Mouse (Mus musculus) adrenal gland, postnatal 36 days (tissue): ENCODE results near the gene Prickle2. TPM values are rescaled to one million over a fixed set of nuclear protein-coding genes. Genes with fewer than 3 reads are reported as not detected.

Experiments
- DNase-seq, 2 experiments: peaks; one replicate each; pipeline ENCODE4 v3.0.0; 2021; ENCODE audit warnings: mixed read lengths in 1 of 2
- total RNA-seq, 2 experiments: library from RNA; stranded (reverse); gene quantifications; 2 replicates each; pipeline ENCODE4 v1.2.3; 2021

The Prickle2 gene
- total RNA-seq, 2 experiments from 2014 or later: 7.5 to 8.5 TPM

DNA sequence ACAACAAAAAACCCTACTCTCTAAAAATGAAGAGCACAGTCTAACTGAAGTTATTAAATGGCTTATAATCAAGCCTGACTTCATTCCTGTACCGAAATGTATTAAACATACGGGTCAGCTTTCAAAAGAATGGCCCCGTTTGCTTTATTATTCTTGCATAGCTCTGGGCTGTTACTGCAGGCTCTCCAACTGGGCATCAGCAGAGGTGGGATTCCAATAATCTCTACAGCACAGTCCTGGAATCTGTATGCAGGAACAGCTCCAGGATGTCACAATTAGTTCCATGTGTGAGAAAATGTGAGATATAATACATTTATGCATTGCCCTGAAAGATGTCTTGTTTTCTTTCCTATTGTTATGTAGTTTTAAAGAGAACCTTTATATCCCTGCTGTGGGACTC, 38.4 kb downstream of the Prickle2 start:
- DNase-seq: no peak

DNA sequence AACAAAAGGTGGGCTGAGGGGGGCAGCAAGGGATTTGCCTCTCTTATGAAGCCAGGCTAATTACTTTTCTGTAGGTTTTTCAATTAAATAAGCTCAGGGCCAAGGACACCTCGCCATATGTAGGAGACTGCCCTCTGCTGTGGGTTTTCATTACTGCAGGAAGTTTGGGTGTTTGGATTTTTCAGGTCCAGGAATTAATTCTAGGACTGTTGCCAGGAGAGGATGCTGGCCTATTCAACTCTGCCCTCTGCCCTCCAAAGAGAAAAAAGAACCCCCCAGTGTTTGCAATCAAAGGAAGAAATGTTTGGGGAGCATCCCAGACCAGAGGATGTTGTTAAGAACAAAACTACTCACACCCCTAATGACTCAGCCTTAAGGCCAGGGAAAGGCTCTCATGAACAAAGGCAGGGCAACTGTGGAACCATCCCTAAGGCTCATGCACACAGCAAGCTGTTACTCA, 40.4 kb downstream of the Prickle2 start:
- DNase-seq: peak; percentile 64 to 75

DNA sequence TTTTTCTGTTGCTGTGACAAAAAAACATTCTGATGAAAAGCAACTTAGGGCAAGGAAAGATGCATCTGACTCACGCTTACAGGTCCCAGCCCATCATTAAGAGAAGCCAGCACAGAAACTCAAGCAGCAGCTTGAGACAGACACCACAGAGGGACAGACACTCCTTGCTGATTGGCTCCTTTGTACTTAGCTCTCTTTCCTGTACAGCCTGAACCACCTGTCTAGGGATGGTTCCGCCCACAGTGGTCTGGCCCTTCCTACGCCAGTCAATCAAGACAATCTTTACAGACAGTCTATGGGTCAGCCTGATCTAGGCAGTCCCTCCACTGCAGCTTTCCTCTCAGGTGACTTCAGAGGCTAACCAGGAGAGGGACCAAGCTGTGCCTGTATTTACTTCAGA, 42.1 kb downstream of the Prickle2 start:
- no peak for DNase-seq

DNA sequence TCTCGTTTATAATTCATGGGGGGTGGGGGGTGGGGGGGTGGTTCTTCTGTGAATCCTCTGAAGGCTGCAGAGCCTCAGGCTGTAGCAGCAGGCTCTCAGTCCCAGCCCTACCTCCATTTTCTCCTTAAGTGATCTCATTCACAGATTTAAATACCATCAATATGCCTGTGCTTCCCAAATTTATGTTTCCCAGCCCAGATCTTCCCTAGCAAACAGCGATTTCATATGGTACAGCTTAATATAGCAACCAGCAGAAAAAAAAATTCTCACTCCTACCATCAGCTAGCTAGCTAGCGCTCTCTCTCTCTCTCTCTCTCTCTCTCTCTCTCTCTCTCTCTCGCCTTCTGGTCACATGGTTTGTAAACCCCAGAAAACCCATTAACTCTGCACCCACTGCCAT, 42.5 kb downstream of the Prickle2 start:
- DNase-seq: no peak

DNA sequence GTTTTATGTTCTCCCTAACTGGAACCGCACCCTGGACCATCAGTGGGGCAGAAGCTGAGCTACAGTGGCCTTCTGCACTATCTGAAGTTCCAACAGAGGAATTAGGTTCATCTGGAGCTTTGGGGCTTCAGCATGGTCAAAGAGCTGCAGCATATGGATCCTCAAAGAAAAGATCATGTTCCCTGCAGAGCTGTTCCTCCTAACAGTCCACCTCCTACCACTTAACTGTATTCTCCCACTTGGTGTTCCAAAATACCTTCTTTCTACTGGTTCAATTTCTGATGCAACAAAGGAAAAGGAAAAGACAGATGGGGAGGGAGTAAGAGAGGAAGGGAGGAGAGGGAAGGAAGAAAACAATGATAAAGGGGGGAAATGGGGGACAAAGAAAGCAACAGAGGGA, 56.9 kb downstream of the Prickle2 start:
- no peak for DNase-seq

DNA sequence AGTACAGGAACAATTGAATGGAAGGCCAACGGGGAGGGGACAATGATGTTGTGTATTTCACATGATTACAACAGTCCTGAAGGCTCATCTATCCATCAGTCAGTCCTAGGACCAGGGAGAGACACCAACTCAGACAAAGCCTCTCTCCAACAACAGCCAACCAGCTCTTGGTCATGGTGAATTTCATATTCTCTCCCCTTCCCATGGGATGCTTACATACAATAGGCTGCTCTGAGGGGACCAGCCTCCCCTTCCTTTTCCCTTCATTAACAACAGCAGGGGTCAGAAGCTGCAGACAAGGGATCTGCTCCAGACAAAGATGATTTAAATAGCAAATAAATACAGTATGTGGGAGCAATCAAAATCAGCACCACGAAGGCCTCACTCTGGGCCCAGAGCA, 57.4 kb downstream of the Prickle2 start:
- DNase-seq: no peak

DNA sequence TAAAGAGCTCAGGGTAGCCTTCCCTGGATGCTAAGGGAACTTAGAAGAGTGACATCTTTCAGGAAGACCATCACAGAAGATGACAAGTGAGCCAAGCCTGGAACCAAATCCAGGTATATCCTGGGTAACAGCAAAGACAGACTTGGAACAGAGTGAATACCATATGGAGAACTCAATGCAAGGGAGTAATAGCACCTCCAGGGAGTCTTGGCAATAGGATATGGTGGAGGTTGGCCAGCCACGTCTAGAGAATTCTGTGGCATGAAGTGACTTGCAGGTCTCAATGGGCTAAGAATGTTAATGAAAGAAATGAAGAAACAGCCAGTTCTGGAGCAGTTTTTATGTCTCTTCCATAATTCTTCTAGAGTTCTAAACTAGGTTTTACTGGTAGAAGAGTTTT, 63.0 kb downstream of the Prickle2 start:
- no peak for DNase-seq

DNA sequence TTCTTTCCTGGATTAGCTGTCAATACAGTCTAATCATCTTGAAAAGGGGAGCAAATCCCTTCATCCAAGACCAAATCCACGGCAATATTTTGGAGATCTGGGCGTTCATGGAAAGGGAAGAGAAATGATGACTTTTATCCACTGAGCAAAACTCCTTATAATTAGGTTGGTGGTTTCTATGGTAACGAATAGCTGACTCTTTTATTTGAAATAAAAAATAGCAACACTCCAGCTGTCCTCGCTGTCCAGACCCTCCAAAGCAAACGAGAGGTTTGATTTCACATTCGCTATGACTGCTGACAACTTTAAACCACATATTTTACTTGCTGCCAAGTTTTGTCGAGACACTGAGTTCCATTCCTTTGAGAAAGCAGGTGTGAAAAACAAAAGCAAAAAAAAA, 64.0 kb downstream of the Prickle2 start:
- no peak for DNase-seq

DNA sequence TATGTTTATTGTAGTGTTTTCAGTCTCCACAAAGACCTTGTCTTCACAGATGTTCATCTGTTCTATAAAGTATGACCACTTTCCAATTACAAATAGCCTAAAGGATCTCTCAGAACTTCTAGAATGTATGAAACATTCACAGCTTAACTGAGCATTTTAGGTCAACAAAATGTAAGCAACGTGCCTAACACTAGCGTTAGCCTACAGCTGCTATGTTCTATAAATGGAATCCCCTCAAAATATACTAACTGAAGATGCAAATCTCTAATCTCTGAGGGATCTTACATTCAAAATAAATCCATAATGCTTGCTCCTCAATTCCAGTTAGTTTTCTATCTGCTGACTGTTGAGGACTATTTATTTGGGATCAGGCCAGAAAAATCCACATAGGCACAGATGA, 65.1 kb downstream of the Prickle2 start:
- no peak for DNase-seq

DNA sequence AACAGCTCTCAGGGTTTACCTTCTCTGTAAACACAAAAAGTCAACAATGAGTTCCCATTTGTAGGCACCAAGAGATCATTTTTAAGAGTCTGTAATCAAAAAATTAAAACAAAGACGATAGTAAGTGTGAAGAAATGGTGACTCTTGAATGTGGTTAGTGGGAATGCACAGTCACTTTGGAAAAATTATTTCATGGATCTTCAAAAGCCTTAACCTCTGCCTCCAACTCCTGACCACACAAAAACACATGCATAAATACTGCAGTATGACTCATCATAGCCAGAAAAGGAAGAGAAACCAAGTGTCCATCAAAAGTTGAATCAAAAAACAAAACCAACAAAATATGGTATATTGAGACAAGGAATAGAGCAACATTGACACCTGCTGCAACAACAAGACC, 69.5 kb downstream of the Prickle2 start:
- no peak for DNase-seq

DNA sequence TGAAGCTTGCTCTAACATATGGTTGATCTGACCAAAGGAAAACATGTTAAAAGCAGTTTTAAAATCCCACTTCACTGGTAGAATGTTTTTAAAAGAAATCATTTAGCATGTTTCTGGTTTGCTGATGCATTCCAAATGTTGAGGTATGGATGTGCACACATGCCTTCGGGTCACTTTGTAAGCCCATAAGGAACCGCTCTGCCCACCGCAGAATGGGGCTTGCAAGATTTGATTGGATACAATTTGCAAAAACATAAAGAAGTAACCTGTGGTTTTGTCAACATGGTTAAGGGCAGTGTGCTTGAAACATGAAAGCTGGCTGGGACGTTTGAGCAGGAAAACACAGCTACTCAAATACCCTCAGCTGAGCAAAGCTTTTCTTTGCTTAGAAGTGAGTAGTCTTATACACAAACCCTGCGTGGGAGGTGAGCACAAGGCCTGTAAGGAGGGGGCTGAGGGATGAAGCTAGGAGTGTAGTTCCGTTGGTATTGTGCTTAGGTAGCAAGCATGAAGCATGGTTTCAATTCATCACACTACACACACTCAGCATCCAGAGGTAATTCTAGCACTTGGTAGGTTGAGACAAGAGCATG, 71.0 kb downstream of the Prickle2 start:
- no peak for DNase-seq

DNA sequence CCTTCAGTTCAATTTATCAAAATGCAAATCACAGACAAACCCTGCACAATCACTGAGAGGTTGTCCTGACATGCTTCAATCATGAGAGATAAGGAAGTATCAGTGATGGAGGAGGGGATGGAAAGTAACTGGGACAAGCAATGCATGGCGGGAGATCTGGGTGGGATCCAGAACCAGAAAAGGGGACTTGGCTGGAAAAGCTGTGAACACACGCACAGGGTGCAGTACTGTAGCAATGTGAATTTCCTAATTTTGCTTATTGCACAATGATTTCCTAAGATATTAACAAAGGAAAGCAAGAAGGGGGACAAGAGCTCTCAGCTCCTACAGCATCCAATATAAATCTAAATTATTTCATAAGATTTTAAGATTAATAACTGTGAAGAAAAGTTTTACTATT, 75.0 kb downstream of the Prickle2 start:
- DNase-seq: no peak

DNA sequence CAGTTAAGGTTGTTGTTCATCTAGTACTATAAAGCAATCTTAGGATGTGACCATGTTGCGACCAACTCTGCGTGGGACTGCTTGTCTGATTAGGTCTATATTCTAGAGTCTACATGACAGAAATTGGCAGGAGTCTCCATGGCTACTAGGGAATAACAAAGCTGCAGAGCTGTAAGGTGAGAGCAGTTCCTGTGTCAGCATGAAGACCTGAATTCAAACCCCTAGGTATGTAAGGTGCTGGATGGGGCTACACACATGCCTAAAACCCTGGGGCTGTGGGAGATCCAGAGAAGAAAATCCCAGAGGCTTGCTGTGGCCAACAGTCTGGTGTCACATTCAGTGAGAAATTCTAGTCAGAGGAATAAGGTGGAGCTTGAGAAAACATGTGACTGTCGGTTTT, 78.2 kb downstream of the Prickle2 start:
- DNase-seq: no peak

DNA sequence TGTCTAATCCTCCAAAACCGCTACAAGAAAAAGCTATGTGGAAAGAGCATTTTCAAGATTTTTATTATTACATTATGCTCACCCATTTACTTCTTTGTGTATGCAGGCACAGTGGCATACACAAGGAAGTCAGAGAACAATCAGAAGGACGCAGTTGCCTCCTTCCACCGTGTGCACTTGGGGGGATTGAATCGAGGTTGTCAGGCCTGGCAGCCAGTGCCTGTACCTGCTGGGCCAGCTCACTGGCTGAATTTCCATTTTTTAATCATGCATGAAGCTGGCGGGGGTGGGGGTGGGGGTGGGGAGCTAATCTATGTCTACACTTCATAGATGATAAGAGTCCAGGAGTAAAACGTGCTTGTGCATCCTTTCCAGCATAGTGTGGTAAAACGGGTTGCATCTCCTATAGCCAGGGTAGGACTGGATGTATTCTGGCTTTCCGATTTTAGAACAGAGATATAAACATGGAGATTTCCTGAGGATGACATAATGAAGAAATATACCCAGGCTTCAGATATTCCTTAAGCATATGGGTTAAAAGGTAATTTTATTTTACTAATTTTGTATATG, 78.8 kb downstream of the Prickle2 start:
- no peak for DNase-seq

DNA sequence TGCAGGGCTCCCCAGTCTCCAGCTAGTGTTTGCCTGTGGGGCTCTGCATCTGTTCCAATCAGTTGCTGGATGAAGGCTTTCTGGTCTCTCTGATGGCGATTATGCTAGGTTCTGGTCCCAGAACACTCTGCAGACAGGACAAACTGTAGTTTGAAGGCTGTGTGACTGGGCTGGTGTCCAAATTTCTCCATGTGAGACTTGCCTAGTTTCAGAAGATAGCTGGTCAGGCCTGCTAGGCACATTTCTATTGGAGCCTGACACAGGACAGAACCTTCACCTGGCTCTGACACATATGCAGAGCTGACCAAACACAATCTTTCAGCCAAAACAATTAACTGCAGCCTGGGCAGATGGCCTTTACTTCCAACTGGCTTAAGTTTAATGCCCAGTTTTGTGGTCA, 80.0 kb downstream of the Prickle2 start:
- DNase-seq: peak; percentile 29 to 47

DNA sequence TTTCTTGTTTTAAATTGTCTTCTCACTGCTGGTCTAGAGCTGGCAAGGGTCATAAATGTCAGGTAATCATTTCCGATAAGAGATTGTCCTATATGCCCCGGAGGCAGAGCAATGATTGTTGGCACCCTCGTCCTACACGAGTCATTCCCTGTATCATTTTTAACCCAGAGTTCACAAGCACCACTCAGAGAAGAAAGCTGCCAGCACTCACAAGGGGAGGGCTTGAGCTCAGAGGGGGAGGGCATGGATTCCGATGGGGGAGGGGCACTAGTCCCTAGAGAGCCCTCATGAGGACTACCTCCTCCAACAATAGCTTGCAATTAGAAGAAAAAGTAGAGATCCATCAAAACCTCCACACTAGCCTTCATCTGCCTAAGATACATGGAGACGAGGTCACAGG, 81.6 kb downstream of the Prickle2 start:
- DNase-seq: no peak

DNA sequence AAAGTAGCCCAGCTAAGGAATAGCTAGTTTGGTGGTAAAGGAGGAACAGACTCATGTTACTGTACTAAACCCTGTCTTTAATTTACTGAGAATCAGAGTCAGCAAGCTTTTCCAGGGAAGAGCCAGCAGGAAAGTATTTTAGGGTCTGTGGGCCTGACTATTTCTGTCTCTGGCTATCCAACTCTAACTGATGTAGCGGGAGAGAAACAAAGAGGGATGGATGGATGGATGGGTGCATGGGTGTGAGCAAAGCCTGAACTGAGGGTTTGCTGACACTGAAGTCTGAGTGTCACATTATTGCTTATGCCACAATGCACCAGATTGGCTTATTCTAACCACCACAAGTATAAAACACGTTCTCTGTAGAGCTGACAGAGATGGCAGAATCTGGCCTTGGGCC, 88.8 kb downstream of the Prickle2 start:
- no peak for DNase-seq

DNA sequence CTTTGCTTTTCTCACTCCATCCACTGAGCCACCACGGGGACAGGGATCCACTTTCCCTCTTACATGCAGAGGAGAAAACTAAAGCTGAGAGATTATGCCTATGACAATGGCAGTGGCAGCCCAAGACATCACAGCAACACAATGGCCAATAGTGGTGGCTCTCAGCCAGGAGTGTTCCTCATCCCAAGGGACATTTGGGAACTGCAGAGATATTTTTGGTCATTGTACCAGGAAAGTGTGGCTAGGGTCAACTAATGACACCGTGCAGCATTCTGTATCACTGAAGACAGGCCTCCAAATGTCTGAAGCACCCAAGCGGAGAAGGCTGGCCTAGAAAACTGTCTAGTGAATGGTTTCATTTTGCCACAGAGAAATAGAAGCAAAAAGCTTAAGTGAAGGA, 91.2 kb downstream of the Prickle2 start:
- peak in 1 of 2 experiments; percentile 11 for DNase-seq

DNA sequence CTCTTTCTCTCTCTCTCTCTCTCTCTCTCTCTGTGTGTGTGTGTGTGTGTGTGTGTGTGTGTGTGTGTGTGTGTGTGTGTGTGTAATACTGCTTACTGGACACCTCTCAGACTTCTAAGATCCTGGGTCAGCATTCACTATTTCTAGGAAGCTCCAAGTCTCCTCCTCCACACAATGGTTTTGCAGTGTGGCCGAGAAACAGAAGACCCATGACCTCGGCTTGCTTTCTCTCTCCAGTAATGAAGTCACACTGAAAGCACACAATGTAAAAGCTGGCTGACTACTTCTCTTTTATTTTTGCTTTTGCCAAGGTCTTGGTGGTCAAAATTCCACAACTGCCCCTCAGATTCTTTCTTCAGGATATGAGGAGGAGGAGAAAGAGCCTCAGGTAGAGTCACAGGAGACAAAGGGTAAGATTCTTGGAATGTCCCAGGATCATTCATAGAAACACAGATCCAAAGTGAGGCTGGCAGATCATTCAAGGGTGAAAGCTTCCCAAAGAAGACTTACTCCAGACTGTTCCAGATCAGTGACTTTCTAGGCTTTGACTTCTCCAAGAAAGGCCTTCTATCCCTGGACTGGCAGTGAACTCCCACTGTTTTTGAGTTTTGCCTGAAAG, 93.7 kb downstream of the Prickle2 start:
- DNase-seq: no peak

DNA sequence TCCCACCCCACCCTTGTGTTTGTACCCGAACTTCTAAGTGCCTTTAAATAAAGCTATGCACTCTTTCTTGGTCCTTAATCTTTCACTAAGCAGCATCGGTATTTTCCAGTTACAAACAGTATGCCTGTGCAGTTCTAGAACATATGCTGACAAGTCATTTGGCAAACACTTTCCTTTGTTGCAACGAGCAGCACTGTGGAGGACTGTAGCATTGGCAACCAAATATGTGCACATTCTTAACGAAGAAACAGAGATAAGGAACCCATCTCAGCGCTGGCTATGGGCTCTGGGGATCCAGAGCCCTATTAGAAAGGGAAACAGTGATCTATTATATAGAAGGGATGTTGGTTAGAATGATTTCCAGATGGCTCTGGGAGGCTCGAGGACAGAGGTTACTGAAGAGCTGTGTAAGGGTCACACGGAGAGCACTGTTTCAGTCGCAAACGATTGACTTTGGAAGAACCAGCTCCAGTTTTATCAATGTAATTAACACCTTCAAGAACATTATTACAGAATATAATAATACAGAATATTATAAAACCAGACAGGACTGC, 96.2 kb downstream of the Prickle2 start:
- no peak for DNase-seq

DNA sequence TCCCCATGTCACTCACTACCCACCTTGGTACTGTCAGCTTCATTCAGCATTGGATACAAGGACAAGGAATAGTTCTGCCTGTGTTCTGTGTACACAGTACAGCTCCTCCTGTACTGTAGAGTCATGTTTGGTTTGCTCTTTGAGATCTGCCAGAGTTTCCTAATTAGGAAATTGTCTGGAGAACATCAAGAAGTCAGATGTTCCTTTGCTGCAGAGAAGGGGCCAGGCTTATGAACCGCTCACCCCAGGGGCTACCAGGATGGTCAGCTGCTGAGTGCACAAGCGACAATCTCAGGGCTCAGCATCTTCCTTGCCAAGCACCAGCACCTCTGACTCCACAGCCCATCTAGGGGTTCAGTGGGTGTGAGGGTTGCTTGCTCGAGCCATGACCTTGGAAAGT, 96.9 kb downstream of the Prickle2 start:
- DNase-seq: no peak

DNA sequence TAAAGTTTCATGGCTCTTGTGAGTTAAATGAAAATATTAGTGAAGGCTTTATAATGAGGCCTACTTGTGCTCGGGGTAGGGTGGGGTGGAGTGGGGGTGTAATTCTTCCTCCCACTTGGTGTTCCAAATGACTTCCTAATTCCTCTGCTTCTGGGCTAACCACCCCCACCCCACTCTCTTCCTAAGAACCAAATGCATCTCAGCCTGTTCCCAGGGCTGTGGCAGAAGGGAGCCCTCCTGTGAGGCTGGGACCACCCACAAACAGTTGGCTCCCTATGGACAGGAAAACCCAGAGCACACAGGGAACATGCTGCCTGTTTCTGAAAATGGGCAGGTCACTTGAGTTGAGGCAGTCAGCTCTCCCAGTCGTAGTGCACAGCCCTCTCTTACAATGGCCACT, 100.8 kb downstream of the Prickle2 start:
- no peak for DNase-seq

DNA sequence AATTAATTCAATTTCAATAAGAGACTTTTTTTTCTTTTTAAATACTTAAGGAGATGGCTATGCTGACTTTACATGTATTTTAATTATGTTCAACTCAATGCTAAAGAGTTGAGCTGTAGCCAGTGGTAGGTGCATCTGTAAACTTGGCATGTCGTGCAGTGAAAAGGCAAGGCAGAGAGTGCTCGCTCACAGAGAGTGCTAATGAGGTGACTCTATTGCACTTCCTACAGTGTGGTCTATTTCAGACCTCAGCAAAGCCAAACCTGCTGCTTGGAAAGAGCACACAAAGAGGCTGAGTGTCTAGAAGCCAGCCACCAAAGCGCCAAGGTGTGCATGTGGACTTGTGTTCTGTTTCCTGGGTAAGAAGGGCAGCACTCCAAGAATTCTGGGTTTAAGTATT, 109.6 kb downstream of the Prickle2 start:
- DNase-seq: no peak
